Mouse (Mus musculus) thymus, postnatal 14 days (tissue): Measurements from ENCODE around the gene Bckdha.

ENCODE experiments used
- DNase-seq: peaks from one replicate; pipeline ENCODE4 v3.0.0; 2021

The Bckdha gene

DNA sequence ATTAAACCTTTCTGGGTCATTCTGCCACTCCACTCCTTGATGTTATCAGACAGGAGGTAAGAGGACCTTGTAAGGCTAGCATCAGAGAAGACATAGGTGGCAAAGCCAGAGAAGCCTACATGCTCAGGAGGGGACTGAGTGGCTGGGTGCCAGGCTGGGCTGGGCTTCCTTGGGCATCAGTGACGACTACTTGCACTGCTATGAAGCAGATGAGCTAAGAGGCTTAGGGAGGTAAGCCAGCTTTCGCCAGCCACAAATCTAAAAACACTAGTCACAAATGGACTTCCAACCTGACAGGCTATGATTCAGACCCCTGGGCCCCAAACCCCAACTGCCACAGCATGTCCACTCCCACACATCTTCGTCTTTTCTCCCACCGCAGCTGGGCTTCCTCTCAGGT is 14.2 kb downstream of the Bckdha start:
- no peak for DNase-seq

DNA sequence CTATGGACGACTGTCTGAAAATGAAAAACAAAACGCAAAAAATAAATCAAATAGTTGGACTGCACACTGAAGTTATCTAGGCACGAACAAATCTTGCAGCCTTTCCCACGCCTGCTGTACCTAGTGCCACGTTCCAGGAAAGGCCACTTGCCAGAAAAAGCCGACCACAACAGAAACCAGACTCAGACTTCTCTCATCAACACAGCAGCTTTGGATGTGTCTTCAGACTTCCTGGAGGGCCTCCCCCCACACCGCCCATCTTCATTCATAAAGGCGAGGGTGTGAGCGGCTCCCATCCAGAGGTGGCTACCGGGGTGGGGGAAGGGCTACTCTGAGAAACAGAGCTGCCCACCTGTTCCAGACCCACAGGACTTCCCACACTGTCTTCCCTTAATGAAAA is 14.6 kb downstream of the Bckdha start:
- peak; percentile 53 for DNase-seq

- DNase-seq = no peak
Observed at GRCm38 (mm10) chr7:25639754-25640153, 19.0 kb downstream of the Bckdha start.

DNA sequence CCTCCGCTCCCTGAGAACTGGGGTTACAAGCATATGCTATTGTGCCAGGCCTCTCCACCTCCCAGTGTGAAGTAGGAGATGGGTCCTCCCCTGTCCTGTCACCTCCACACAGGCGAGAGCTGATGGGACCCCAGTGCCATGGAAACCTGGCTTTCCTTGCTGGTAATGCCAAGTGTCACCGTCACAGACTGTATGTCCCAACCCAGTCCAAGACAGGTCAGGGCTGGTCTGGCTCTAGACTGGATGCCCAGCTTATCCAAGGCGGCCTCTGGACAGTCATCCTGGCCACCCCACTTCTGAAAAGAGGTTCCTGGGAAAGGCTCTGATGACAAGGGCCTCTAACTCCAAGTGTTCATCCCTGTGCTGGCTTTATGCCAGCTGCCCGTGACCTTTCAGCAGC is 21.7 kb downstream of the Bckdha start:
- no peak for DNase-seq

- DNase-seq = peak; percentile 66
Observed at GRCm38 (mm10) chr7:25636373-25636772, 22.4 kb downstream of the Bckdha start.

GRCm38 (mm10) chr7:25632679-25633078 is 26.1 kb downstream of the Bckdha start:
- no peak for DNase-seq

DNA sequence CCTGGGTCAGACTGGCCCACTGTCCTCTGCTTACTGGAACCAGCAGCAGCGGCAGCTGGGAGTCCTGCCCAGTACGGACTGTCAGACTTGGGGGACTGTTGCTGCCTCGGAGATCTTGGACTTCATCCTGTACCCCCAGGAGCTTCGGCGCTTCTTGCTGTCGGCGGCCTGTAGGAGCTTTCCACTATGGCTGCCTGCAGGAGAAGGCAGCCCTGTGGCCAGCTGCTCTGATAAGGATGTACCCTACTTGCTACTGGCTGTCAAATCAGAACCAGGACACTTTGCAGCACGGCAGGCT is 30.5 kb downstream of the Bckdha start:
- no peak for DNase-seq

DNA sequence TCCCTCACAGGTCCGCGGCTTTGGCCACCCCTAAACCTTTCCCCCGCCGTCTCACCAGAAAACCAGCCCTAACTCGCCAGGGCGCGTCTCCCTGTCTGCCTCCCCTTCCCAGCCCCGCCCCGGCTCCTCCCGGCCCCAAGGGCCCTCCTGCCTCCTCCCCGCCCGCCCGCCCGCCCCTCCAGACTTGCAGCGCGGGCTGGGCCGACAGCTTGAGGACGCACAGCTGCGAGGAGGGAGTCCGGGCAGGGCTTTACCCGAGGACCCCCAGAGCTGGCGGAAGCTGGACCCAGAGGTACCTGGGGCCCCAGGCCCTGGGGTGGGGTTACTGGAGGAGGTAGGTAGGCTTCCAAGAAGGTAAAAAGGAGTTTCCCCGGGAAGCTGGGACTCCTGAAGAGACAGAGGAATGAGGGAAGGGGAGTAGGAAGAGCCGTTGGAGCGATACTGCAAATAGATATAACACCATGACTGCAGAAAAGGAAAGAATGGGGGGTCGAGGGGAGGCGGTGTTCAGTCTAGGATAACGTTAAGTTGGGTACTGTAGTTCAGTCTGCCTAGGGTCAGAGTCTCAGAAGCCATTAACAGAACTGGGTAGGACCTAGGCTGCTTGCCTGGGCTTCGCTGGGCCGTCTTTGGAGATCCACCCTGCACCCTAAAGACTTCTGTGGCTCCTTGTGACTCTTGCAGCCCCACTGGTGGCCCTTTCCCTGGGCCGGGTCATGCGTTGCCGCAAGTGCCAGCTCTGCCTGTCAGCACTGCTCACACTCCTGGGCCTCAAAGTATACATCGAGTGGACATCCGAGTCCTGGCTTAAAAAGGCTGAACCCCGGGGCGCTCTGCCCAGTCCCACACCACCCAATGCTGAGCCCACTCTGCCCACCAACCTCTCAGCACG is 31.1 kb downstream of the Bckdha start:
- DNase-seq = peak; percentile 85

GRCm38 (mm10) chr7:25626509-25627430 is 32.0 kb downstream of the Bckdha start, which contains the start of gene B3gnt8:
Gene B3gnt8 (plus strand): TSS chr7:25626654.
- DNase-seq = peak; percentile 73

GRCm38 (mm10) chr7:25625594-25626250 is 33.1 kb downstream of the Bckdha start:
- peak; percentile 75 for DNase-seq

GRCm38 (mm10) chr7:25624851-25625250 is 33.9 kb downstream of the Bckdha start:
- DNase-seq = no peak

DNA sequence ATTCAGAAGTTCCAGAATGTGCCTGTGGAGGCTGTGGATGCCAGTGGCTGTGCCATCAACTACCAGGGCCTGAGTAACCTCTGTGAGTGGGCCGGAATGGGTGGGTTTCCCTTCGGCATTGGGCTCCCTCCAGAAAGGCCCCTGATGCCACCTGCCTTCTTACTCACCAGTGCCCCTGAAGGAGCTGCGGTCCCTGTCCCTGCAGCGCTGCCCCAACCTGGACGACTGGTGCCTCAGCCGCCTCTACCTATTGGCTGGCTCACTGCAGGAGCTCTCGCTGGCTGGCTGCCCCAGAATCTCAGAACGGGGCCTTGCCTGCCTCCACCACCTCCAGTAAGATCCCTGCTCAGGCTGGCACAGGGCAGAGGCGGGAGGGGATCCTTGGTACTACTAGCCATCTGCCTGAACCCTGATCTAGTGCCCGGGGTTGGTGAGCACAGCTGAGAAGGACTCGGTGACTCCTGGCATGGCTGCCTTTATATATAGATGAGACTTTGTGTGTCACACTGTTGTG is 34.9 kb downstream of the Bckdha start:
- DNase-seq = no peak

DNA sequence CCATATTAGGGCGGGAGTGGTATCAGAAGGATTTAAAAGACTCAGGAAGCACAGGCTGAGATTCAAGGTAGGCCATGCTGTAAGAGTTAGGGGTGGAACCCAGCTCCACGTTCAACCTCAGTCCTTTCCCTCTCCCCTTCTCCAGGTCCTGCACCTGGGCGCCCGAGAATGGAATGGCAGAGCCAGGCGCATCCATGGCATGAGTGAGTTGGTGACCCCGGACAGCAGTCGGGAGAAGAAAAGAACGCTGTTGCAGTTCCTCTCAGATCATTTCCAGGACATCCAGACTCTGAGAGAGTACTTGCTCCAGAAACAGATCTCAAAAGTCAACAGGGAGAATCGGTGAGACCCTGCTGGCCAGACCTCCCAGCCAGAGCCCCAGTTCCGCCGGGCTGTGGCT is 38.0 kb downstream of the Bckdha start:
- peak; percentile 2 for DNase-seq

GRCm38 (mm10) chr7:25620101-25620500 is 38.7 kb downstream of the Bckdha start:
- peak; percentile 4 for DNase-seq

DNA sequence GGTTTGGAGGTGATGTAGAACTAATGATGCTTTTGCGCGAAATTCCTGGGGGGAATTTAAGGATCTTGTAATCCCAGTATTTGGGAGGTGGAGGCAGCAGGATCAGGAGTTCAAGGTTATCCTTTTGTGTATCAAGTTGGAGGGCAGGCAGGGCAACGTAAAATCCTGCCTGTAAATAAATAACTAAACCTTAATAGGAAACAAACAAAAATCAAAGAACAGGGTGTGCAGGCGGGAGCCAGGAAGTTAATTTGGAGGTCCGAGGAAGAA is 39.1 kb downstream of the Bckdha start:
- peak; percentile 15 for DNase-seq

GRCm38 (mm10) chr7:25618865-25619721 is 39.7 kb downstream of the Bckdha start, which contains the start of gene Dmac2:
Gene Dmac2 (plus strand): TSS chr7:25619414.
- DNase-seq = peak; percentile 97

GRCm38 (mm10) chr7:25617376-25618160 is 41.2 kb downstream of the Bckdha start:
- no peak for DNase-seq

DNA sequence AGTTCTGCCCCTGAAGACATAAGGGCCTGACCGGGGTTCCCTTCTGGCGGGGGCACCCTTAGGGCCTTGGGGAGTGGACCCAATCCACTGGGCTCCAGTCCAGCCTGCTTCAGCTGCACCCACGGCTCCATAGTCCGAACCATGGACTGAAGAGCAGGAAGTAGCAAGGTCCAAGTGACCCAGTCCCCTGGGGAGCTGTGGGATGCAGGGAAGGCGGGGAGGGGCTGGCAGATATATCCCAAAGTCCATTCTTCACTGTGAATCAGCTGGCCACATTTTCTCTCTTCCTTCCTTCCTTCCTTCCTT is 43.1 kb downstream of the Bckdha start, which contains the start of gene Erich4:
Gene Erich4, minus strand, starts transcription at position 187 of the 306 bp plus-strand sequence.
- no peak for DNase-seq

GRCm38 (mm10) chr7:25614831-25615705 is 43.7 kb downstream of the Bckdha start:
- no peak for DNase-seq

- no peak for DNase-seq
Observed at GRCm38 (mm10) chr7:25614086-25614485, 44.7 kb downstream of the Bckdha start.
